Mouse (Mus musculus) embryo, embryonic 9.5 days (tissue): ENCODE results near the gene Arhgap23.

ENCODE experiments used
- DNase-seq: peaks from one replicate; pipeline ENCODE4 v3.0.0-alpha.2; 2017; ENCODE audit errors: extremely low spot score

Arhgap23 gene

DNA sequence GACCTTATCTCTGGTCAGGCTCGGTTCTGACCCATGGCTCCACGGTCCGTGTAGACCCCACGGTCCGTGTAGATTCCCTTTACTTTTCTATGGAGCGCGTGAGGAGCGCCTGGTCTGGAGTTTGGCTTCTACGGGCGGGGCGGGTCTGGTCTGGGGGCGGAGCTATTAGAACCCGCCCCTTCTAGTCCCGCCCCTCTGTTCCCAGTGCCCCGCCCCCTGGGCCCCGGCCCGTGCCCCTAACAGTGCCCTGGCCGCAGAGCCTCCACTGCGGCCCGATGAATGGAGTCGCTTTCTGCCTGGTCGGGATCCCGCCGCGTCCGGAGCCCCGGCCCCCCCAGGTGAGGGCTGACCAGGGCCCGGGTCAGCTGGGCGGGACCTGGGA, at the start of gene Arhgap23:
Gene Arhgap23, plus strand, starts transcription at position 204 of the 382 bp plus-strand sequence.
- peak; percentile 88 for DNase-seq

DNA sequence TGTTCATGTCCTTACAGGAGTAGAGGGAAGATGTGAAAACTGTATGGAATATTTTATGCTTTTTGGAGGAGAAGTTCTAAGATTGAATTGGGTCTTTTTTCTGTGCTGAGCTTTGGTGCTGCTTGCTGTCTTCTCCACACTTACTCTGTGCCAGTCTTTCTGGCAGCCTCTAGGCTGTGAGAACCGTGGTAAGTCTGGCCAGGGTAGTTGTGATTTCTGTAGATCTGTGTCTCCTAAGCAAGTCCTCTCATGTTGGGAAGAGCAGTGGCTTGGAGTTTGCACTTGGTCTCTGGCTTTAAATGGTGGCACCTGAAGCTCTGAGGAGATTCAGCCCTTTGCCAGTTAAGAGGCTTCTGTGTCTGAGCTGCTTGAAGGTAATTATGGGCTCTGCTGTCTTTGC, 49.8 kb upstream of the Arhgap23 start:
- no peak for DNase-seq

DNA sequence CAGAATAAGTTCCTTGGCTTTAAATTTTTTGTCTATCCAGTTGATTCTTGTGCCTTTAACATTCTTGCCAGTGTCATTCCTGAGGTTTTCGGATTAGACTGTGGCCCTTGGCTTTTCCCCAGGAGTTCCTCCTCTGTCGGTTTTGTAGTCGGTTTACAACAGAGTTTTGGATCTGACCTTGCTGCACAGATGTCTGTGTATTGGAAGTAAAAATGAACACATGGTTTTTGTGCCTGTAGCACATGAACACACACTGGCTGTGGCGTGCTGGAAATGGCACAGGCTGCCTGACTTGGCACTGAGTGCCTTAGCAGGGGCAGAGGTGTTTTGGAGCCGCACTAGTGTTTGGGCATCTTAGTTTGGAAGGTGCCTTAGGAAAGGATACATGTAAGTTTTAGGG, 46.8 kb upstream of the Arhgap23 start:
- DNase-seq, result no peak

GRCm38 (mm10) chr11:97370329-97371091, 44.8 kb upstream of the Arhgap23 start:
- no peak for DNase-seq

GRCm38 (mm10) chr11:97372159-97372864, 43.0 kb upstream of the Arhgap23 start:
- DNase-seq, result no peak

DNA sequence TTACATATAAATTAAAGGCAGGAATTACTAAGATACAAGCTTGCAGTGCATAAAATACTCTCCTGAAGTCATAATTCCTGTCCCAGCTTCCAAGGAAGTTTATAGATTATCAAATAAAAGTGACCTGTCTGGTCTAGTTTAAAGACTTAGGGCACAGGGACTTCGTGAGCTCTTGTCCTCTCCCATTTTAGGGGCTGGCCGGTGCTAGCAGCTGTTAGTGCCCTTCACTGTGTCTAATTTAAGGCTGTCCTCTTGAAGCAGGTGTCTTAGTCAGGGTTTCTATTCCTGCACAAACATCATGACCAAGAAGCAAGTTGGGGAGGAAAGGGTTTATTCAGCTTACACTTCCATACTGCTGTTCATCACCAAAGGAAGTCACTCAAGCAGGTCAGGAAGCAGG, 41.9 kb upstream of the Arhgap23 start:
- DNase-seq, result no peak

- DNase-seq, result no peak
Observed at GRCm38 (mm10) chr11:97380036-97380435, 35.3 kb upstream of the Arhgap23 start.

GRCm38 (mm10) chr11:97383017-97383416, 32.3 kb upstream of the Arhgap23 start:
- DNase-seq, result no peak

DNA sequence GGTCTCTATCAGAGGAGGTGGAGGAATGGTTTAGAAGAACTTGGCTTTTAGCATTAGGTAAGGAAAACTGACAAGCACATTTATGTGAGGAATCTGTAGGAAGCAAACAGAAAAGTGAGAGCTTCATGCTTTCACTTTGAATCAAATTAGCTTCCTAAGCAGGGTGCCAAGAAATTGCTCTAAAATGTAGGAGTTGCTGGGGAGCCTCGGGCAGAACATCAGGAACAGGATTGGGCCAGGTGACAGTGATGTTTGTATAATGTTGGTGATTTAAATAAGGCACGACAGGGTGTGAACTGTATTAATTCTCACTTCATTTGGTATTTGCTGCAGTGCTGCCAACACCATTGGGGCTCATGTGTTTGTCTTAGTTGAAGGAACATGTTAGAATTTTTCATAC, 31.6 kb upstream of the Arhgap23 start:
- DNase-seq, result no peak

DNA sequence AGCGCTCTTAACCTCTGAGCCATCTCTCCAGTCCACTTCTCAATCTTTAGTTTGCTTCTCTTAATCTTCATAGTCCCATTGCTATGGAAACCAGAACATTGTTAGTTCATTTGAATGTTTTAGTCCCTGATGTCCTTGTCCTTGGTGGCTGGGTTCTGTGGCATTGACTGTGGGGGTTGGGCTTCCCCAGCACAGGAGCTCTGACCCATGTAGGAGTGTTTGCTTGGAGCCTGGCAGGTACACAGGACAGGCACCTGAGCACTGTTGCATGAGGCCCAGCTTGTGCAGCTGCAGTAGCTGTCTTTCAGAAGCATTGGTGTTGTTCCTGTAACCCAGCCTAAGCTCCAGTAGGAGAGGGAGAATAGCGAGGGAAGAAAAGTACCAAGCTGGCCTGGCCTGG, 27.5 kb upstream of the Arhgap23 start:
- no peak for DNase-seq

GRCm38 (mm10) chr11:97389127-97389526, 26.2 kb upstream of the Arhgap23 start:
- DNase-seq, result no peak

DNA sequence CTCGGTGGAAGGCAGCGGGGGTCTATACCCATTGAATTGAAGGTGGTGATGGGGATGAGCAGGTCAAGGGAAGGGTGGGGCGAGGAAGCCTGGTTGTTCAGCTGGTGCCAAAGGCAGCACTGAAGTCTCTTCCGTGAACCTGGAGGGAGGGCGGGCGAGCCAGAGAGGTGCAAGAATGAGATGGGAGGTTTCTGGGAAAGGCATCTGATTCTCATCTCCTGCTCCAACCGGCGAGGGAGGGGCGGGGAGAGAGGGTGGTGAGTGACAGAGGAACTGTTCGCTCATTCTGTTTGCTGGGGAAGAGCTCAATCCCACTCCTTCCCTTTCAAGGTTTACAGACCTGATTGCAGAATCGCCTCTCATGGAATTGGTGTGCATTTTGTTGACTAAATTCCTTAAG, 21.7 kb upstream of the Arhgap23 start:
- DNase-seq, result no peak

DNA sequence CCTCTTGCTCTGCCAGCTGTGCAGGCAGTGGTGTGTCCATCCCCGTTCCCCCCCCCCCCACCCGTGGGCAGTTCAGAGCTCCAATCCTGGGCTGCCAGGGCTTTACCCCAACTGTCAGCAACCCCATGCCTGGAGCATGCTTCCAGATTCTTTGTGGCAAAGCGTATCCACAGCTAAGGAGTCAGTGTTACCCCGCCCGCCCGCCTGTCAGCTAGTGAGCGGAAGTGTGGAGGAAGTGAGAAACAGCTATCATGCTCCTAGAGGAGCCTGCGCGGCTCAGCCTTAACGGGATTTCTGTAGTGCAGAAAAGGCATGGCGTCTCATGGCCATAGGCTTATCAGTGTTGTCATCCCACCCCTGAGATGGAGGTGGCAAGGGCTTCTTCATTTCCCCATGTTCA, 21.2 kb upstream of the Arhgap23 start:
- no peak for DNase-seq

- no peak for DNase-seq
Observed at GRCm38 (mm10) chr11:97398506-97398905, 16.8 kb upstream of the Arhgap23 start.

DNA sequence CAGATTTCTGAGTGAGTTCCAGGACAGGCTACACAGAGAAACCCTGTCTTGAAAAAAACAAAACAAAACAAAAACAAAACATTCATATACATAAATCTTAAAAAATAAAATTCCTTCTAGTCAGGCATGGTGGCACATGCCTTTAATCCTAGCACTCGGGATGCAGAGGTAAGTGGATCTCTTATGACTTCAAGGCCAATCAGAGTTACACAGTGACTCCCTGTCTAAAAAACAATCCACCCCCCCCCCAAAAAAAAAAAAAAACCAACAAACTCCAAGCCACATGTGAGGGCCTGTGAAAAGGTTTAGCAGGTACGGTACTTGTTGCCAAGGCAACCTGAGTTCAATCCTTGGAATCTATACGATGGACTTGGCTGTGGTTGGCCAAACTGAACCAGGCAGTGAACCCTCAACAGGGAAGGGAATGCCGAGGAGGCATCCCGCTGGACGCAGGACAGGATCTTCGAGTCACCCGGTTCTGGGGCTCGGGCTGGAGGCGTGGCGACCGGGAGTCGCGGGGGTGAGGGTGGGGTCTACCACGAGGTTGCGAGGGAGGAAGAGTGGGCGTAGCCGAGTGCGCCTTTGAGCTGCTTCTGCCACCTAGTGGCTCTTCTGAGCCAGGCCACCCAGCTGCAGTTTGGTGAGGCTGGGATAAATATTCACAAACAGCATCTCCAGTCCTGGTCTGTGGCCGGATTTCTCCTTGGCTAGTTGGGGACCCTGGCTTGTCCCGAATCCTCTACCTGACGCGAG, 15.2 kb upstream of the Arhgap23 start:
- peak; percentile 86 for DNase-seq

GRCm38 (mm10) chr11:97401082-97401481, 14.3 kb upstream of the Arhgap23 start:
- DNase-seq, result no peak

GRCm38 (mm10) chr11:97401686-97402435, 13.5 kb upstream of the Arhgap23 start:
- DNase-seq, result no peak

DNA sequence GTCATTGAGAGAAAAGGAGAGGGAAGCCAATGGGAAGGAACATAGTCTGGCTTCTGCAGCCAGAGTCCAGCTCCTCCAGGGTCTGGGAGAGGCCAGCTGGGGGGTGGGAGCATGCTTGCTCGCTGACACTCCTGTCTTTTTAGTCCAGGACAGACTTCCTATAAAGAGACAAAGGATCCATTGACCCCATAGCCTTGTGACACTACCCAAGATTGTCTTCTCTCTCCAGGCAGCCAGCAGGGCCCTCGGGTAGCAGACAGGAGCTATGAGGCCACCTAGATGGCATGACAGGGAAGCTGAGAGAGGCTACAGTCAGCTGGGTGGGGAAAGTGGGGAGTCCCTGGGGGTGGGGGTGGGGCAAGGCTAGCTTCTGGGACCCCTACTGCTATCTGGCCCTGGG, 12.6 kb upstream of the Arhgap23 start:
- DNase-seq, result no peak

GRCm38 (mm10) chr11:97403614-97404183, 11.6 kb upstream of the Arhgap23 start:
- DNase-seq, result no peak

DNA sequence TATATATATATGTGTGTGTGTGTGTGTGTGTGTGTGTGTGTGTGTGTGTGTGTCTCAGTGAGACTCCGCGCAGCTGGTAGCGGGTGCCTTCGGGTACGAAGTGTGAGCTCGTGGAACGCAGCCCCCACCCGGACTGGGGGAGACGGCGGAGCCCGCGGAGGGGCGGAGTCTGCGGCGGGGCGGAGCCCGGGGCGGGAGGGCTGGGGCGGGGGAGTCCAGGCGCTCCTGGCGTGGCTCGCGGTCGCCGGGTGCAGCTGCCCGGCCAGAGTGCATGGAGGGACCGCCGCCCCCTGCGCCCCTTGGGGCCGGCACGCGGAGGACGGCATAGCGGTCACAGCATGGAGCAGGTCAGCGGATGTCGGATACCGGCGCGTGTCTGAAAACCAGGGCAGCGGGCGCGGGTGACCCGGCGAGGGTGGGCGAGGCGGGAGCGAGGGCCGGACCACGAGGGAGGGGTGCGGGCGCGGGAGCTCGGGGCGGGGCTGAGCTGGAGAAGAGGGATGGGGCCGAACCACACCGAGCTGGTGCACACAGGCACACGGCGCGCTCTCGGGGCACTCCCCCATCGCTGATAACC, 11.1 kb upstream of the Arhgap23 start:
- peak; percentile 60 for DNase-seq

DNA sequence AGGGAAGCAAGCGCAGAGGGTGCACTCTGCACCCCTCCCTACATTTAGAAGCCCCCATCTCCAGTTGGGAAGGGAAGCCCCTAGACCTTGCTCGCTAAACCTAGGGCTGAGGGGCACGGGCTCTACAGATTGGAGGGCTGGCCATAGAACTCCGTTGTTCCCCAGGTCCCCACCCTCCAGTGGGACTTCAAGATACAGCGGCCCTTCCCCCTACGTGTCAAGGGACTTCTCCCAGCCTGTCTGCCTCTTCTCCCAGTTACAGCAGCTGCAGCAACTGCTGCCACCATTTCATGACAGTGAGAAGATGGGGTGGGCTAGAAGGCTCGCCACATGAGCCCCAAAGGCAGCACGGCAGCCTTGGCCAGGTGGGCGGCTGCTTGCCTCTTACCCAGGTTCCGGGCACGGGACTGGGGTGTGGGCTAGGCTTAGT, 10.6 kb upstream of the Arhgap23 start:
- no peak for DNase-seq
